Mouse (Mus musculus) CH12.LX (cell line): ENCODE measurements around the gene Ccdc70. TPM values are rescaled to one million over a fixed set of nuclear protein-coding genes. Genes with fewer than 3 reads are reported as not detected.

Source experiments
- DNase-seq: peaks from one replicate; pipeline ENCODE4 v3.0.0-alpha.2; 2013; ENCODE audit errors: extremely low read depth
- H3K27ac ChIP-seq: 2 replicates; pipeline ENCODE4 v1.5.1; 2012; ENCODE audit warnings: low read depth, mild to moderate bottlenecking, control low read depth, moderate library complexity; ENCODE audit not compliant: insufficient read depth
- H3K27me3 ChIP-seq: replicated peaks from 2 replicates; pipeline ENCODE3; 2012; ENCODE audit warnings: inconsistent platforms
- H3K36me3 ChIP-seq, 2 experiments: replicated peaks in 1 of 2; 2 replicates each; pipeline versions ENCODE3 to v1.6.1; 2012; ENCODE audit warnings: inconsistent platforms in 1 of 2, low read length in 1 of 2, mild to moderate bottlenecking in 1 of 2, mixed read lengths in 1 of 2, moderate library complexity in 1 of 2; ENCODE audit not compliant: control insufficient read depth in 1 of 2, insufficient read depth in 1 of 2
- H3K4me1 ChIP-seq, 2 experiments: 2 replicates each; pipeline ENCODE4 v1.6.1; 2012; ENCODE audit warnings: inconsistent platforms in 1 of 2, moderate library complexity in 1 of 2; ENCODE audit not compliant: insufficient read depth in 2 of 2, control insufficient read depth in 1 of 2
- H3K4me2 ChIP-seq: 2 replicates; pipeline ENCODE4 v1.6.1; 2012; ENCODE audit warnings: low read depth, mild to moderate bottlenecking, control low read depth; ENCODE audit not compliant: poor library complexity, insufficient read depth, severe bottlenecking
- H3K4me3 ChIP-seq, 3 experiments: fragments of 150-350 bp in 1 of 3; sonication (generic) in 1 of 3; replicated peaks in 1 of 3; 2 replicates each; pipeline versions ENCODE3 to v1.5.1; 2011 to 2012; ENCODE audit warnings: low read depth in 2 of 3, low read length in 2 of 3, mild to moderate bottlenecking in 2 of 3, moderate library complexity in 2 of 3, control low read depth in 1 of 3, improper control_type of control experiment in 1 of 3, inconsistent platforms in 1 of 3, mixed read lengths in 1 of 3; ENCODE audit not compliant: poor library complexity in 1 of 3
- H3K79me2 ChIP-seq: replicated peaks from 2 replicates; pipeline ENCODE4 v1.6.1; 2012; ENCODE audit warnings: mild to moderate bottlenecking, moderate library complexity; ENCODE audit not compliant: control insufficient read depth, poor library complexity, insufficient read depth, severe bottlenecking; ENCODE audit errors: extremely low read depth
- H3K9ac ChIP-seq: 2 replicates; pipeline ENCODE4 v1.6.1; 2012; ENCODE audit warnings: low read depth, mild to moderate bottlenecking, control low read depth, moderate library complexity; ENCODE audit not compliant: insufficient read depth
- H3K9me3 ChIP-seq: replicated peaks from 2 replicates; pipeline ENCODE3; 2012; ENCODE audit warnings: low read length, inconsistent platforms, mixed read lengths
- BHLHE40 ChIP-seq: IDR thresholded peaks from 2 replicates; pipeline ENCODE4 v1.6.1; 2011; ENCODE audit warnings: mild to moderate bottlenecking, low read depth, low read length, improper control_type of control experiment
- CHD1 ChIP-seq: IDR thresholded peaks from 2 replicates; pipeline ENCODE4 v1.6.1; 2012; ENCODE audit warnings: low read depth, low read length, improper control_type of control experiment, inconsistent platforms
- CHD2 ChIP-seq: IDR thresholded peaks from 2 replicates; pipeline ENCODE4 v1.6.1; 2011; ENCODE audit warnings: low read length, improper control_type of control experiment
- CTCF ChIP-seq, 2 experiments: IDR thresholded peaks in 1 of 2; conservative IDR thresholded peaks in 1 of 2; 2 replicates each; pipeline ENCODE4 v1.5.1; 2011 to 2012; ENCODE audit warnings: low read depth in 2 of 2, low read length in 2 of 2, improper control_type of control experiment in 1 of 2, inconsistent platforms in 1 of 2, mild to moderate bottlenecking in 1 of 2, moderate library complexity in 1 of 2
- E2F4 ChIP-seq: IDR thresholded peaks from 2 replicates; pipeline ENCODE4 v1.6.1; 2011; ENCODE audit warnings: low read depth, low read length, improper control_type of control experiment; ENCODE audit not compliant: insufficient replicate concordance
- ELF1 ChIP-seq: IDR thresholded peaks from 2 replicates; pipeline ENCODE4 v1.6.1; 2014; ENCODE audit warnings: low read depth, mild to moderate bottlenecking, inconsistent platforms, low read length, improper control_type of control experiment
- EP300 ChIP-seq: IDR thresholded peaks from 2 replicates; pipeline ENCODE4 v1.6.1; 2011; ENCODE audit warnings: low read length, improper control_type of control experiment
- GABPA ChIP-seq: IDR thresholded peaks from 2 replicates; pipeline ENCODE4 v1.6.1; 2012; ENCODE audit warnings: low read depth, low read length, improper control_type of control experiment, inconsistent platforms; ENCODE audit not compliant: insufficient replicate concordance
- HCFC1 ChIP-seq: IDR thresholded peaks from 2 replicates; pipeline ENCODE4 v1.6.1; 2012; ENCODE audit warnings: low read depth, mild to moderate bottlenecking, inconsistent platforms, low read length, improper control_type of control experiment
- IRF4 ChIP-seq: IDR thresholded peaks from 2 replicates; pipeline ENCODE4 v1.6.1; 2014; ENCODE audit warnings: low read depth, mild to moderate bottlenecking, inconsistent platforms, low read length, improper control_type of control experiment
- JUN ChIP-seq: IDR thresholded peaks from 2 replicates; pipeline ENCODE4 v1.6.1; 2011; ENCODE audit warnings: low read depth, mild to moderate bottlenecking, low read length, improper control_type of control experiment, moderate library complexity; ENCODE audit not compliant: insufficient read depth
- JUND ChIP-seq: conservative IDR thresholded peaks from 2 replicates; pipeline ENCODE4 v1.6.1; 2011; ENCODE audit warnings: low read depth, low read length, improper control_type of control experiment
- MAFK ChIP-seq: IDR thresholded peaks from 2 replicates; pipeline ENCODE4 v1.6.1; 2011; ENCODE audit warnings: low read length, improper control_type of control experiment; ENCODE audit not compliant: insufficient replicate concordance
- MAX ChIP-seq: IDR thresholded peaks from 2 replicates; pipeline ENCODE4 v1.6.1; 2011; ENCODE audit warnings: low read length, improper control_type of control experiment
- MEF2A ChIP-seq: IDR thresholded peaks from 2 replicates; pipeline ENCODE4 v1.6.1; 2014; ENCODE audit warnings: low read depth, mild to moderate bottlenecking, inconsistent platforms, low read length, improper control_type of control experiment, borderline replicate concordance
- MXI1 ChIP-seq: IDR thresholded peaks from 2 replicates; pipeline ENCODE4 v1.6.1; 2011; ENCODE audit warnings: mild to moderate bottlenecking, low read depth, low read length, improper control_type of control experiment
- MYC ChIP-seq: IDR thresholded peaks from 2 replicates; pipeline ENCODE4 v1.6.1; 2011; ENCODE audit warnings: low read depth, mild to moderate bottlenecking, improper control_type of control experiment, low read length
- NRF1 ChIP-seq: IDR thresholded peaks from 2 replicates; pipeline ENCODE4 v1.6.1; 2014; ENCODE audit warnings: low read depth, mild to moderate bottlenecking, inconsistent platforms, low read length, improper control_type of control experiment, moderate library complexity
- PAX5 ChIP-seq: IDR thresholded peaks from 2 replicates; pipeline ENCODE4 v1.6.1; 2012; ENCODE audit warnings: low read length, inconsistent platforms, mixed read lengths
- POLR2AphosphoS2 ChIP-seq: IDR thresholded peaks from 2 replicates; pipeline ENCODE4 v1.6.1; 2011; ENCODE audit warnings: low read depth, low read length, improper control_type of control experiment
- RAD21 ChIP-seq: IDR thresholded peaks from 2 replicates; pipeline ENCODE4 v1.6.1; 2011; ENCODE audit warnings: low read depth, mild to moderate bottlenecking, low read length, improper control_type of control experiment, moderate library complexity
- RCOR1 ChIP-seq: conservative IDR thresholded peaks from 2 replicates; pipeline ENCODE4 v1.6.1; 2012; ENCODE audit warnings: low read depth, mild to moderate bottlenecking, inconsistent platforms, low read length, improper control_type of control experiment
- SIN3A ChIP-seq: IDR thresholded peaks from 2 replicates; pipeline ENCODE4 v1.6.1; 2012; ENCODE audit warnings: low read length, improper control_type of control experiment, inconsistent platforms
- TBP ChIP-seq: conservative IDR thresholded peaks from 2 replicates; pipeline ENCODE4 v1.6.1; 2011; ENCODE audit warnings: low read depth, low read length, improper control_type of control experiment
- TCF12 ChIP-seq: IDR thresholded peaks from 2 replicates; pipeline ENCODE4 v1.6.1; 2014; ENCODE audit warnings: low read depth, mild to moderate bottlenecking, inconsistent platforms, low read length, improper control_type of control experiment
- UBTF ChIP-seq: IDR thresholded peaks from 2 replicates; pipeline ENCODE4 v1.6.1; 2012; ENCODE audit warnings: low read depth, mild to moderate bottlenecking, inconsistent platforms, low read length, improper control_type of control experiment, moderate library complexity
- USF1 ChIP-seq: IDR thresholded peaks from 2 replicates; pipeline ENCODE4 v1.6.1; 2014; ENCODE audit warnings: low read depth, mild to moderate bottlenecking, inconsistent platforms, low read length, improper control_type of control experiment
- USF2 ChIP-seq: conservative IDR thresholded peaks from 2 replicates; pipeline ENCODE4 v1.6.1; 2011; ENCODE audit warnings: low read depth, low read length, improper control_type of control experiment
- ZC3H11A ChIP-seq: IDR thresholded peaks from 2 replicates; pipeline ENCODE4 v1.6.1; 2012; ENCODE audit warnings: low read depth, mild to moderate bottlenecking, inconsistent platforms, low read length, improper control_type of control experiment
- ZKSCAN1 ChIP-seq: IDR thresholded peaks from 2 replicates; pipeline ENCODE4 v1.6.1; 2012; ENCODE audit warnings: low read depth, inconsistent platforms, low read length, improper control_type of control experiment, borderline replicate concordance
- ZMIZ1 ChIP-seq: IDR thresholded peaks from 2 replicates; pipeline ENCODE4 v1.6.1; 2012; ENCODE audit warnings: low read depth, mild to moderate bottlenecking, inconsistent platforms, low read length, improper control_type of control experiment
- ZNF384 ChIP-seq: IDR thresholded peaks from 2 replicates; pipeline ENCODE4 v1.6.1; 2012; ENCODE audit warnings: low read depth, low read length, improper control_type of control experiment, inconsistent platforms
- dilution Hi-C: fragments of 300-500 bp; cut with MboI; formaldehyde crosslinking; loops from 2 replicates; pipeline ENCODE4 v1.14.3; 2020; ENCODE audit warnings: low sequenced_read_pairs; ENCODE audit not compliant: extremely low pct_unique_long_range_greater_than_20kb, extremely low pct_ligation_motif_present
- in situ Hi-C: fragments of 300-500 bp; cut with MboI; formaldehyde crosslinking; loops from 3 replicates; pipeline ENCODE4 v1.14.3; 2019; ENCODE audit warnings: low sequenced_read_pairs, low pct_ligation_motif_present, low pct_unique_long_range_greater_than_20kb, mixed read lengths
- polyA plus RNA-seq: library from polyadenylated mRNA; unstranded; fragments of >175 nt; gene quantifications from 2 replicates; pipeline ENCODE4 v1.2.1, GENCODE M21; 2012; ENCODE audit warnings: low read depth; ENCODE audit not compliant: insufficient read length
- total RNA-seq, 2 experiments: library from RNA; depleted of rRNA; stranded (reverse); fragments of 300-350 nt in 1 of 2; fragments of >200 nt in 1 of 2; gene quantifications; 2 replicates each; pipeline ENCODE4 v1.2.3; 2012 to 2014

Gene Ccdc70
- total and polyA plus RNA-seq, 3 experiments: not detected

GRCm38 (mm10) chr8:22009403-22009802 is 39.8 kb downstream of the Ccdc70 start:
- no peak overlapping the region for H3K4me2 ChIP-seq
- H3K9ac ChIP-seq: no peak overlapping the region
- no peaks in the 10 kb centered on the region for H3K9me3 ChIP-seq
- peaks cover 16 to 27% of the 10 kb centered on the region in 2 experiments for H3K4me1 ChIP-seq
- H3K27ac ChIP-seq: no peak overlapping the region
- no peaks in the 10 kb centered on the region for H3K27me3 ChIP-seq
- dilution Hi-C loops: no loop called here
- H3K79me2 ChIP-seq: no peaks in the 10 kb centered on the region
- no peak for DNase-seq
- TF ChIP-seq MYC (no peak), HCFC1 (no peak), USF1 (no peak), E2F4 (no peak), ZNF384 (no peak)
- in situ Hi-C loops: no loop called here
- peaks cover 3 to 10% of the 10 kb centered on the region in 2 experiments for H3K36me3 ChIP-seq
- H3K4me3 ChIP-seq: no peak overlapping the region

DNA sequence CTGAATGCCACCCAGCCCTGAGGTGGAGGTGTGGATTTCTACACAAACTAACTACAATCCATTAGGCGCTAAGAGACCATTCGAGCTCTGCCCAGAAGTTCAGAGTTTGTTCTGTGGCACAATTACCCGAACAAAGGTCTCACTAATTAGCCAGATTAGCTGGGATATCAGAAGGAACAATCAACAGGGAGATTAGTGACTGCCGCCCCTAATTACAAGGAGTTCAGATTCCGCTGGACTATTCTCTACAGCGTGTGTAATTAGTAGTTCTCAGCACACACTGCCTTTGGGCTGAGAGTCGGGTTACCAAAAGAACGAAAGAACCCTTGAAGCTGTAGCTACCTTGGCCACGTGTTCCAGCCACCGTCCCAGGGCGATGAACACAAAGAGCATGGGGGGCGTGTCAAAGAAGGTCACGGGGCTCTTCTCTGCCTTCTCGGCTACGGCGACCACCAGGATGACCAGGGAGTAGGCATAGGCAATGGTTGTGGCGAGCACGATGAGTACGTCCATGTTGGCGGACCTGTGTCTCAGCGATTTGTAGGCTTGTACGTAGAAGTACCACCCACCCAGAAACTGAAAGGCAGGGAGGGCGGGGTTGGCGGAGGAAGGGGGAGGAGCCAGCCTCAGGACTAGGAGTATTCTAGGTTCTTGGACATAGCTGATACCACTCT is 43.6 kb downstream of the Ccdc70 start:
- H3K4me3 ChIP-seq: peak overlapping the region; percentile 45 to 66 (median 47)
- dilution Hi-C loops (no loop called here), in situ Hi-C loops (no loop called here)
- no peaks in the 10 kb centered on the region for H3K9me3 ChIP-seq
- H3K27ac ChIP-seq: no peak overlapping the region
- peaks cover 9 to 15% of the 10 kb centered on the region in 2 experiments for H3K4me1 ChIP-seq
- peaks cover 3% of the 10 kb centered on the region in 2 experiments for H3K36me3 ChIP-seq
- H3K4me2 ChIP-seq: peak overlapping the region; percentile 78
- peak; percentile 22 for DNase-seq
- H3K79me2 ChIP-seq: no peaks in the 10 kb centered on the region
- H3K9ac ChIP-seq: peak overlapping the region; percentile 4; the same call in 1 of the 2 replicates
- no peaks in the 10 kb centered on the region for H3K27me3 ChIP-seq
- TF ChIP-seq E2F4: no peak
- peak; percentile 95 for TF ChIP-seq MXI1
- no peak for TF ChIP-seq CTCF (conservative IDR thresholded peaks at IDR 0.05 in 1 of 2, IDR thresholded peaks at IDR 0.05 in 1 of 2; ENCODE audit: low read depth in 2 of 2, low read length in 2 of 2)
- TF ChIP-seq ZKSCAN1: no peak
- TF ChIP-seq ELF1: no peak
- TF ChIP-seq IRF4: no peak
- no peak for TF ChIP-seq ZMIZ1
- no peak for TF ChIP-seq PAX5
- TF ChIP-seq UBTF: no peak
- TF ChIP-seq NRF1: no peak
- no peak for TF ChIP-seq ZC3H11A
- TF ChIP-seq MYC: peak; percentile 82
- 0 out of 2 replicates have a peak, but pooled peaks have one; percentile 29 for TF ChIP-seq SIN3A
- no peak for TF ChIP-seq RCOR1
- TF ChIP-seq USF2: 0 out of 2 replicates have a peak, but pooled peaks have one; percentile 22
- TF ChIP-seq POLR2AphosphoS2: no peak
- no peak for TF ChIP-seq CHD2
- no peak for TF ChIP-seq BHLHE40
- no peak for TF ChIP-seq MEF2A
- TF ChIP-seq GABPA: no peak
- TF ChIP-seq TBP: peak; percentile 61; the same call in 1 of the 2 replicates
- no peak for TF ChIP-seq JUN
- peak; percentile 49; the same call in 1 of the 2 replicates for TF ChIP-seq TCF12
- no peak for TF ChIP-seq CHD1
- no peak for TF ChIP-seq EP300
- TF ChIP-seq RAD21: no peak
- no peak for TF ChIP-seq MAFK
- TF ChIP-seq MAX: peak; percentile 92
- TF ChIP-seq HCFC1: 0 out of 2 replicates have a peak, but pooled peaks have one; percentile 22
- no peak for TF ChIP-seq JUND
